ENCODE assay signal across 1 mouse cellular context in genomic region chr16:13673114-13673513, GRCm38 (mm10).
TF ChIP-seq lines count a peak whose summit lies in the region.

No protein-coding gene starts in this region.

TF ChIP-seq in MEL, 35 proteins besides CTCF, POLR2A, EP300 and RAD21 (continued from another document):
- TF ChIP-seq MYC (IDR thresholded peaks at IDR 0.05; ENCODE audit: low read depth, low read length) = no peak
- no peak for TF ChIP-seq BHLHE40 (IDR thresholded peaks at IDR 0.05; ENCODE audit: borderline replicate concordance, low read depth, low read length)
- TF ChIP-seq CHD1 (IDR thresholded peaks at IDR 0.05; ENCODE audit: low read depth, low read length) = no peak
- no peak for TF ChIP-seq MAFK (IDR thresholded peaks at IDR 0.05; ENCODE audit: borderline replicate concordance, low read depth, low read length)
- TF ChIP-seq TBP (IDR thresholded peaks at IDR 0.05; ENCODE audit: low read depth, low read length) = no peak
- no peak for TF ChIP-seq ZMIZ1 (IDR thresholded peaks at IDR 0.05; ENCODE audit: low read depth, low read length)
